Mouse (Mus musculus): ENCODE results near the gene E130114P18Rik. TPM values are rescaled to one million over a fixed set of nuclear protein-coding genes. Genes with fewer than 3 reads are reported as not detected.

E130114P18Rik gene
- total and polyA plus RNA-seq, 2 experiments from 2014 or later, result 13.5 to 13.7 TPM

DNA sequence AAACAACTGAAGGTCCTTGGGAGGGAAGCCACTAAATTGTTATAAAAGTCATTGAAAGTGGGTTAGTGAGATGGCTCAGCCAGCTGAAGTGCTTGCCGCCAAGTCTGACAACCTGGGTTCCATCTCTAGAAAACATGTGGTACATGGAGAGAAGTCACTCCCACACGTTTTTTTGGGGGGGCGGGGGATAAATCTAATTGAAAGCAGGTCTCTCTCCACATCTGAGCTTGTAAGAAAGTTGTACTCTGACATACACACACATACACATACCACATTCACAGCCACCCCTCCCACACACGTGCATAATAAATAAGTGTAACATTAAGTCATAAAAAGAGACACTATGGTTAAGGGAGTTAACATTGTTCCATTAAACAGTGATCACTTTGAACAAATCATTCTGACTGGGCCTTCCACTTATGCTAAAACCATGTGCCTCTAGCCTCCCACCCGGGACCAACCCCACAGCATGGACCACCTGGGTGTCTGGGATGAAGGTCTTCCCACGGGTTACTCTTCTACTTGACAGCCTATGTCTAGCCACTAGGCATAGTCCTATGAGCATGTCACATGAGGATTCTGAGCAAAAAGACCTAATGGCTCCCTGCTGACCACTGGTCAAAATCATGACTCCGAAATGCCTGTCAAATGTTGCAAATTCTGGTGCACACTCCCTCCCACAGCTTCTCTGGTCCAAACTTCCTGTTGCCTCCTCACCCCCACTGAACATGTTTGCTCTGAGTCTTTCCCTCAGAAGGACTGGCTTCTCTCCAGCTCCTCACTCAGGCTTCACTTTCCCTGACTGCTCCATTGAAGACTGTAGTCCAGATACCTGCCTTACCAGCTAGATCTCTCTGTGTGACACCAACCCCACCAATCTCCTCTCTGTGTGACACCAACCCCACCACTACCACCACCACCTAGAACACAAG is 80.9 kb downstream of the E130114P18Rik start:
- Histone ChIP-seq H3K36me3 (ENCODE audit: insufficient read depth, low read length) (no peaks in the 10 kb centered on the region), H3K4me3 (ENCODE audit: low read depth, low read length) (no peak overlapping the region), H3K4me1 (ENCODE audit: insufficient read depth, low read length) (no peaks in the 10 kb centered on the region), H3K9ac (replicated peaks; ENCODE audit: low read length, poor library complexity, severe bottlenecking) (no peak overlapping the region), H3K27me3 (ENCODE audit: insufficient read depth, low read length) (no peaks in the 10 kb centered on the region), H3K9me3 (ENCODE audit: low read length) (no peaks in the 10 kb centered on the region), H3K27ac (ENCODE audit: low read depth, low read length) (no peak overlapping the region), H3K4me2 (ENCODE audit: low read depth, low read length, poor library complexity, severe bottlenecking) (no peak overlapping the region)
- WGBS, result 80% methylated on average over 7 of the region's 7 CpGs
- ATAC-seq (ENCODE audit: low FRiP score) (no peak), DNase-seq (ENCODE audit: low spot score) (no peak)
- no peak for TF ChIP-seq CTCF (IDR thresholded peaks at IDR 0.05)

DNA sequence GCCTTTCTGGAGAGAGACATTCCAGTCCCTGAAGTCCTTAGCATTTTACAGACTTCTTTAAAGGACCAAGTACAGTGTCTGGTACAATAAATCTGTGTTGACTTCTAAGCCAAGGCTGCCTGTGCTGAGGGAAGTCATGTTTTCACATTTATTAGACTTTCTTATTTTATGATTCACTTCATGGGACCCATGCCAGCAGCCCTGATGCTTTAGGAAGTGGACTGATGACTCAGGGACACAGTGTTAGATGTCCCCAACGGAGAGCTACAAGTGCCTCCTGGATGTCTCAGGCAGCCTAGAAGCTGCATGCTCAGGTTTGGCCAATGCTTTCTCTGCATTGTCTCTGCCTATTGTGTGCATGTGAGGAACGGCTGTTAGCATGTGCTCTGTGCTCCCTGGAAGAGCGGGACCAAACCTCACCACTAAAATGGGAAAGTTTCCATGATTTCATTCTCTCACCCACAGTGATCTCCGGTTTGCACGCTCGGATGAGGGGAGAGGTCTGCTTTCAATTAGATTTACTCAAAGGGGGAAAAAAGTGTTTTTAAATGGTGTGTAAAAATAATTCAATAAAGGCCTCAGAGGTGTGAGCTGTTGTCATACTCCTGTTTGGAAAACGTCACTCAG is 82.4 kb downstream of the E130114P18Rik start:
- H3K36me3 ChIP-seq (ENCODE audit: insufficient read depth, low read length), result no peaks in the 10 kb centered on the region
- H3K4me2 ChIP-seq (ENCODE audit: low read depth, low read length, poor library complexity, severe bottlenecking), result no peak overlapping the region
- no peak for ATAC-seq (ENCODE audit: low FRiP score)
- H3K9me3 ChIP-seq (ENCODE audit: low read length), result no peaks in the 10 kb centered on the region
- no peak for TF ChIP-seq CTCF (IDR thresholded peaks at IDR 0.05)
- no peak overlapping the region for H3K4me3 ChIP-seq (ENCODE audit: low read depth, low read length)
- 76% methylated on average over 7 of the region's 7 CpGs for WGBS
- H3K27me3 ChIP-seq (ENCODE audit: insufficient read depth, low read length), result no peaks in the 10 kb centered on the region
- DNase-seq (ENCODE audit: low spot score), result no peak
- H3K9ac ChIP-seq (replicated peaks; ENCODE audit: low read length, poor library complexity, severe bottlenecking), result no peak overlapping the region
- no peaks in the 10 kb centered on the region for H3K4me1 ChIP-seq (ENCODE audit: insufficient read depth, low read length)
- H3K27ac ChIP-seq (ENCODE audit: low read depth, low read length), result no peak overlapping the region

DNA sequence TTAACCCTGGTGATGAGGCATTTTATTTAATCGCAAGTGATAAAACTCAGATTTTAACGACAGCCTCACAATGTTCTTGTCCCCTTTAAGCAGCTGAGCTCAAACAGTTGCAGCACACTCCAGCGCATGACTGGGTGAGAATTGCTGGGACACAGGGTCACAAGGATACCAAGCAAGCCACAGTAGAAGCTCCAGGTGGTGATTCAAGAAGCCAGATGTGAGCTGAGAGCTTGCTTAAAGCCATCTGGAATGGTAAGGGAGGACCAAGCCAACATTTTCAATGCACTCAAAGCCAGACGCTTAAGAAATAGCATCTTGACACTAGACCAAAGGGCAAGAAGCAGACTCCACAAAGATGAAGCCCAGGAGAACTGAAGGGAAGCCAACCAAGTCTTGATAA is 83.9 kb downstream of the E130114P18Rik start:
- ATAC-seq (ENCODE audit: low FRiP score), result no peak
- no peak overlapping the region for H3K4me3 ChIP-seq (ENCODE audit: low read depth, low read length)
- H3K27me3 ChIP-seq (ENCODE audit: insufficient read depth, low read length), result no peaks in the 10 kb centered on the region
- no peaks in the 10 kb centered on the region for H3K9me3 ChIP-seq (ENCODE audit: low read length)
- DNase-seq (ENCODE audit: low spot score), result no peak
- no peaks in the 10 kb centered on the region for H3K4me1 ChIP-seq (ENCODE audit: insufficient read depth, low read length)
- WGBS, result 89% methylated on average over 4 of the region's 4 CpGs
- no peak overlapping the region for H3K4me2 ChIP-seq (ENCODE audit: low read depth, low read length, poor library complexity, severe bottlenecking)
- no peaks in the 10 kb centered on the region for H3K36me3 ChIP-seq (ENCODE audit: insufficient read depth, low read length)
- no peak for TF ChIP-seq CTCF (IDR thresholded peaks at IDR 0.05)
- H3K27ac ChIP-seq (ENCODE audit: low read depth, low read length), result no peak overlapping the region
- H3K9ac ChIP-seq (replicated peaks; ENCODE audit: low read length, poor library complexity, severe bottlenecking), result no peak overlapping the region

DNA sequence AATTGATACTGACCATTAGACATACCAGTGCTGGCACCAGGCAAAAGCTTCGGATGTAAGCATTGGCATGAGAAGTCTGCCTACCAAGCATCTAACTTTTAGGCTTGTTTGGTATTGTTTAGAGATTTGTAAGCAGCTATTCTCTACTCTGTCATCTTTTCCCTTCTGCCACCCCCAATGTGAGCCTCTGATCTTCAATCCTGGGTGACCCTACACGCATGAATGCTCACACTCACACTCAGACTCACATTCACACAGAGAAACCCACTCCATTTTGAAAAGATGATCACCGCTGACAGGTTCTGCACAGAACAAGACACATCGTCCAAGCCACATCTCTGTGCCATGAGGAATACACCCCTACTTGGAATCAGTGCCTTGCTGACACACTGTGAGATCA is 84.8 kb downstream of the E130114P18Rik start:
- Histone ChIP-seq H3K4me3 (ENCODE audit: low read depth, low read length) (no peak overlapping the region), H3K4me1 (ENCODE audit: insufficient read depth, low read length) (no peaks in the 10 kb centered on the region), H3K27ac (ENCODE audit: low read depth, low read length) (no peak overlapping the region), H3K4me2 (ENCODE audit: low read depth, low read length, poor library complexity, severe bottlenecking) (no peak overlapping the region), H3K9ac (replicated peaks; ENCODE audit: low read length, poor library complexity, severe bottlenecking) (no peak overlapping the region), H3K27me3 (ENCODE audit: insufficient read depth, low read length) (no peaks in the 10 kb centered on the region), H3K9me3 (ENCODE audit: low read length) (no peaks in the 10 kb centered on the region), H3K36me3 (ENCODE audit: insufficient read depth, low read length) (no peaks in the 10 kb centered on the region)
- ATAC-seq (ENCODE audit: low FRiP score) (no peak), DNase-seq (ENCODE audit: low spot score) (no peak)
- TF ChIP-seq CTCF (IDR thresholded peaks at IDR 0.05), result no peak
- 93% methylated on average over 4 of the region's 4 CpGs for WGBS

DNA sequence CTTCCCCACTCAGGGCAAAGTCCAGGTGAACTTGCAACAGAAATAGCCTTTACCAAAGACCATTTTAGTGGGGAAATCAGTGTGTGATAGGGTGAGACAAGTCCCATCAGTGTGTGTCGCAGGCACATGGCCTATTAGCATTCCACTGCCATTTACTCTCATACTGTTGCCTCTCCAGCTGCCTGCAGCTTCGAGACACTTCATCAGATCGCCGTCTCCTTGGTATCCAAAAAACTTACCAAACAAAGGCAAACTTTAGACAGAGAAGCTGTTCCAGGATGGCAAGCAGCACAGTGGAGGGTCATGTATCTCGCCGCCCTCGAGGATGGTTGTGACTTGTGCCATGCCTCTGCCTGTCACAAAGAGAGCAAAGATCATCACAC is 87.5 kb downstream of the E130114P18Rik start:
- Histone ChIP-seq H3K27ac (ENCODE audit: low read depth, low read length) (no peak overlapping the region), H3K4me1 (ENCODE audit: insufficient read depth, low read length) (no peaks in the 10 kb centered on the region), H3K4me3 (ENCODE audit: low read depth, low read length) (no peak overlapping the region), H3K4me2 (ENCODE audit: low read depth, low read length, poor library complexity, severe bottlenecking) (no peak overlapping the region), H3K9ac (replicated peaks; ENCODE audit: low read length, poor library complexity, severe bottlenecking) (no peak overlapping the region), H3K9me3 (ENCODE audit: low read length) (no peaks in the 10 kb centered on the region), H3K36me3 (ENCODE audit: insufficient read depth, low read length) (no peaks in the 10 kb centered on the region), H3K27me3 (ENCODE audit: insufficient read depth, low read length) (no peaks in the 10 kb centered on the region)
- WGBS, result 69% methylated on average over 7 of the region's 7 CpGs
- DNase-seq (ENCODE audit: low spot score) (no peak), ATAC-seq (ENCODE audit: low FRiP score) (no peak)
- no peak for TF ChIP-seq CTCF (IDR thresholded peaks at IDR 0.05)
